11 mouse cellular contexts compared by ENCODE assay signal in genomic region chr13:89167960-89168359, GRCm38 (mm10).
"Had no signal": no experiment of that assay in that cellular context is flagged by ENCODE, and none has a peak within 500 bp of the region (broad histone marks: within the 10 kb centered on the region; RNA-seq: fewer than 3 reads in every experiment).

No protein-coding gene starts in this region.

- DNase-seq: kidney, adult 9 months; kidney, postnatal 14 days; kidney, postnatal 4 days; left cerebral cortex, postnatal 4 days; liver, postnatal 0 days; lung, embryonic 14.5 days; lung, postnatal 10 days; lung, postnatal 36 days; midbrain, embryonic 14.5 days; thymus, adult 18-20 months; thymus, postnatal 36 days had no signal

- ATAC-seq: liver, postnatal 0 days had no signal
